Mouse (Mus musculus): Measurements from ENCODE around the gene 4930430F08Rik. TPM values are rescaled to one million over a fixed set of nuclear protein-coding genes. Genes with fewer than 3 reads are reported as not detected.
A peak's percentile ranks its signal among the peaks of the same experiment; 100 is the strongest.

Gene 4930430F08Rik
- 10.3 and 11.0 TPM in 2 replicates for total RNA-seq (2014; rRNA removed)
- polyA plus RNA-seq (2012; rRNA removed) = 8.3 and 10.8 TPM in 2 replicates

GRCm38 (mm10) chr10:100590323-100590722 lies at the start of gene 4930430F08Rik, which contains the start of gene 1700017N19Rik:
Gene 4930430F08Rik, minus strand, starts transcription at chr10:100590423.
Gene 1700017N19Rik, plus strand, starts transcription at chr10:100590484.
- H3K79me2 ChIP-seq (ENCODE audit: control insufficient read depth, insufficient read depth, low read length) = no peaks in the 10 kb centered on the region
- WGBS = 85% methylated on average over 1 of the region's 1 CpGs
- H3K36me3 ChIP-seq (ENCODE audit: control insufficient read depth, insufficient read depth, low read length) = no peaks in the 10 kb centered on the region
- no peak within 1 kb of the TSS for H3K4me3 ChIP-seq (ENCODE audit: insufficient read depth, low read depth, low read length)
- no peak within 1 kb of the TSS for H3K9ac ChIP-seq (ENCODE audit: low read depth, low read length)
- no peaks in the 10 kb centered on the region for H3K27me3 ChIP-seq (ENCODE audit: control insufficient read depth, insufficient read depth, low read length)
- no peak for DNase-seq (ENCODE audit: extremely low read depth, low read depth, low spot score)
- no peak within 1 kb of the TSS for H3K27ac ChIP-seq (replicated peaks; ENCODE audit: insufficient read depth, low read depth, low read length)
- peaks cover 3% of the 10 kb centered on the region; the same call in 1 of the 2 replicates for H3K4me1 ChIP-seq (ENCODE audit: control insufficient read depth, insufficient read depth, low read length)
- TF ChIP-seq POLR2A (IDR thresholded peaks at IDR 0.05; ENCODE audit: extremely low read depth, insufficient read depth, low read length) (no peak), CTCF (IDR thresholded peaks at IDR 0.05; ENCODE audit: low read depth, low read length) (no peak)

GRCm38 (mm10) chr10:100629762-100630438 lies 39.7 kb upstream of the 4930430F08Rik start:
- no peak overlapping the region for H3K4me3 ChIP-seq (ENCODE audit: insufficient read depth, low read depth, low read length)
- peak; percentile 33 for DNase-seq (ENCODE audit: extremely low read depth, low read depth, low spot score)
- peak; percentile 61 for TF ChIP-seq CTCF (IDR thresholded peaks at IDR 0.05; ENCODE audit: low read depth, low read length)
- no peak for TF ChIP-seq POLR2A (IDR thresholded peaks at IDR 0.05; ENCODE audit: extremely low read depth, insufficient read depth, low read length)

GRCm38 (mm10) chr10:100622494-100622893 lies 32.3 kb upstream of the 4930430F08Rik start:
- DNase-seq (ENCODE audit: extremely low read depth, low read depth, low spot score) = no peak
- H3K9ac ChIP-seq (ENCODE audit: low read depth, low read length) = no peak overlapping the region
- no peak overlapping the region for H3K27ac ChIP-seq (replicated peaks; ENCODE audit: insufficient read depth, low read depth, low read length)
- no peaks in the 10 kb centered on the region for H3K79me2 ChIP-seq (ENCODE audit: control insufficient read depth, insufficient read depth, low read length)
- H3K4me1 ChIP-seq (ENCODE audit: control insufficient read depth, insufficient read depth, low read length) = no peaks in the 10 kb centered on the region
- no peak overlapping the region for H3K4me3 ChIP-seq (ENCODE audit: insufficient read depth, low read depth, low read length)
- 66% methylated on average over 3 of the region's 3 CpGs for whole genome bisulfite sequencing
- H3K27me3 ChIP-seq (ENCODE audit: control insufficient read depth, insufficient read depth, low read length) = no peaks in the 10 kb centered on the region
- no peaks in the 10 kb centered on the region for H3K36me3 ChIP-seq (ENCODE audit: control insufficient read depth, insufficient read depth, low read length)
- TF ChIP-seq POLR2A (IDR thresholded peaks at IDR 0.05; ENCODE audit: extremely low read depth, insufficient read depth, low read length) (no peak), CTCF (IDR thresholded peaks at IDR 0.05; ENCODE audit: low read depth, low read length) (no peak)

More at GRCm38 (mm10) chr10:100629762-100630438, 39.7 kb upstream of the 4930430F08Rik start:
- Histone ChIP-seq H3K9ac (ENCODE audit: low read depth, low read length) (no peak overlapping the region), H3K36me3 (ENCODE audit: control insufficient read depth, insufficient read depth, low read length) (no peaks in the 10 kb centered on the region), H3K27ac (replicated peaks; ENCODE audit: insufficient read depth, low read depth, low read length) (no peak overlapping the region), H3K4me1 (ENCODE audit: control insufficient read depth, insufficient read depth, low read length) (no peaks in the 10 kb centered on the region), H3K79me2 (ENCODE audit: control insufficient read depth, insufficient read depth, low read length) (no peaks in the 10 kb centered on the region), H3K27me3 (ENCODE audit: control insufficient read depth, insufficient read depth, low read length) (no peaks in the 10 kb centered on the region)
- WGBS = 33% methylated on average over 20 of the region's 20 CpGs

GRCm38 (mm10) chr10:100620040-100620439 lies 29.8 kb upstream of the 4930430F08Rik start:
- TF ChIP-seq CTCF (IDR thresholded peaks at IDR 0.05; ENCODE audit: low read depth, low read length) (no peak), POLR2A (IDR thresholded peaks at IDR 0.05; ENCODE audit: extremely low read depth, insufficient read depth, low read length) (no peak)
- H3K4me3 ChIP-seq (ENCODE audit: insufficient read depth, low read depth, low read length) = no peak overlapping the region

GRCm38 (mm10) chr10:100619474-100619873 lies 29.3 kb upstream of the 4930430F08Rik start:
- 87% methylated on average over 7 of the region's 7 CpGs for WGBS
- Histone ChIP-seq H3K9ac (ENCODE audit: low read depth, low read length) (no peak overlapping the region), H3K36me3 (ENCODE audit: control insufficient read depth, insufficient read depth, low read length) (no peaks in the 10 kb centered on the region), H3K4me1 (ENCODE audit: control insufficient read depth, insufficient read depth, low read length) (no peaks in the 10 kb centered on the region), H3K4me3 (ENCODE audit: insufficient read depth, low read depth, low read length) (no peak overlapping the region), H3K27ac (replicated peaks; ENCODE audit: insufficient read depth, low read depth, low read length) (no peak overlapping the region), H3K27me3 (ENCODE audit: control insufficient read depth, insufficient read depth, low read length) (no peaks in the 10 kb centered on the region), H3K79me2 (ENCODE audit: control insufficient read depth, insufficient read depth, low read length) (no peaks in the 10 kb centered on the region)
- DNase-seq (ENCODE audit: extremely low read depth, low read depth, low spot score) = no peak
- TF ChIP-seq POLR2A (IDR thresholded peaks at IDR 0.05; ENCODE audit: extremely low read depth, insufficient read depth, low read length) = no peak
- no peak for TF ChIP-seq CTCF (IDR thresholded peaks at IDR 0.05; ENCODE audit: low read depth, low read length)

More at GRCm38 (mm10) chr10:100620040-100620439, 29.8 kb upstream of the 4930430F08Rik start:
- DNase-seq (ENCODE audit: extremely low read depth, low read depth, low spot score) = no peak
- no peak overlapping the region for H3K9ac ChIP-seq (ENCODE audit: low read depth, low read length)
- no peaks in the 10 kb centered on the region for H3K36me3 ChIP-seq (ENCODE audit: control insufficient read depth, insufficient read depth, low read length)
- no peaks in the 10 kb centered on the region for H3K79me2 ChIP-seq (ENCODE audit: control insufficient read depth, insufficient read depth, low read length)
- no peaks in the 10 kb centered on the region for H3K4me1 ChIP-seq (ENCODE audit: control insufficient read depth, insufficient read depth, low read length)
- H3K27me3 ChIP-seq (ENCODE audit: control insufficient read depth, insufficient read depth, low read length) = no peaks in the 10 kb centered on the region
- H3K27ac ChIP-seq (replicated peaks; ENCODE audit: insufficient read depth, low read depth, low read length) = no peak overlapping the region
- 87% methylated on average over 12 of the region's 12 CpGs for WGBS
